Mouse (Mus musculus): ENCODE results near the gene Zfp69.

Gene Zfp69

DNA sequence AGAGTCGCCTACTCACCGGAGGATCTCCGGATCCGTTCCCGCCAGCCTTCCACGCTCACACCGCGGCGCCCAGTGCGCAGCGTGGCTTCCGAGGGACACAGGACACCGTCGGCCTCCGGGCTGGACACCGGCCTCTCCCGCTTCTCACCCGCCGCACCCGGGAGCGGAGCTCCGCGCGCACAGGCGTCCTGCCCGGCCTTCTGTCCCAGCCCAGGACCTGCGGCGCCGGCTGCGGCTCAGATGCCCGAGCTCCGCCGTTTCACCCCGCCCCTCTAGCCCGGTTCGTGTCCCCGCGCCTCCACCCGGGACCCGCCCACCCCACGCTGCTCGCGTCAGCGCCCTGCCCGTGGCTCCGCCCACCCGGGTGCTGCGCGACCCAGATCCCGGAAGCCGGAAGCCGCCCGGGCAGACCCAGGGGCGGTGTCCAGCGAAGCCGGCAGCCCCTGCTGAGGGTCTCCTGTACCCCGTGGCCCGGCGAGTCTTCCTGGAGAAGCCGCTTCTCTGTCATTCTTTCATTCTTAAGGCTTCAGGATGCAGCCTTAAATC is at the start of gene Zfp69:
Gene Zfp69, minus strand, starts transcription at position 272 of the 546 bp plus-strand sequence.
- DNase-seq: peak; percentile 88

DNA sequence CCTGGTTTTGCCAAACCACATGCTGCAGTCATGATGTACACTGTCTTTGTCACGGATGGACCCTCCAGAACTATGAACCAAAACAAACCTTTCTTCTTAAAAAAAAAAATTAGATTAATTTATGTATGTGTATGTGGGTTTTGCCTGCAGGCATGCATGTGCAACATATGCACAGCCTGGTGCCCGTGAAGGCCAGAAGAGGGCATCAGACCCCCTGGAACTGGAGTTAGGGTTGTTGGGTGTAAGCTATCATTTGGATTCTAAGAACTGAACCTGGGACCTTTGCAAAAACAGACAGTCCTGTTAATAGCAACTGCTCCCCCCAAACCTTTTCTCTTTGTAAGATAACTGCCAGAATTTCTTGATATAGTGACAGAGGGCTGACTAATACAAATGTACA is 49.5 kb upstream of the Zfp69 start:
- DNase-seq: no peak

DNA sequence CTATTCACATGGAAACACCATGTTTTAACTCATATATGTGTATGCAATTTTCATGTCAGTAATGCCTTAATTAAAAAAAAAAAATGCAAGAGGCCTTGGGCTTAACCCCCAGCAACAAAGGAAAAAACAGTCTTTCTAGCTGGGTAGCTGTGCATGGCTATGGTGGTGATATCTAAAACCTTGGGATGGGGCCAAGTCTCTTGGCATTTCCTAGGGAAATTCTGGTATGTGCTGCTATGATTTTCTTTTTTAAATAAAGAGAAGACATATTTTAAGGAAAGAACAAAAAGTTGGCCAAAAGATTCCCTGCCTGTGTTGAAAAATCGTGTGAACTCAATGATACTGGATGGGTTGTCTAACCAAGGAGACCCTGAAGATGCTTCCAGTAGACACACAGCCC is 44.4 kb upstream of the Zfp69 start:
- DNase-seq: no peak

DNA sequence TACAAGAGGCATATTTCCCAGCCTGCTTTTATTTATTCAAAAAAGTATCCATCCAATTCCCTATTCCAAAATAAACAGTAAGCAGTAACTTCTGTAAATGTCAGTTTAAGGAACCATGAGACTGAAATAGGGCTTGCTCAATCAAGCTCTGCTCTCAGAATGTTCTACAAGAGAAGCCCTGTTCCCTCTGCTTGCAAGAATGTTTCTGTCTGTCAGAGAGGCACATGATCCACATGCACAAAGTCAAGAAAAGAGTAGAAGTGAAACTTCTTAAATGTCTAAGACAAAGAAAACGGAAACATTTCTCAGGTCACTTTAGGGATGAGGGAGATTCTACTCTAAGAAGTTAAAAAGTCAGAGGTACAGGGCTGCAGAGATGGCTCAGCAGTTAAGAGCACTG is 41.5 kb upstream of the Zfp69 start:
- DNase-seq: no peak

DNA sequence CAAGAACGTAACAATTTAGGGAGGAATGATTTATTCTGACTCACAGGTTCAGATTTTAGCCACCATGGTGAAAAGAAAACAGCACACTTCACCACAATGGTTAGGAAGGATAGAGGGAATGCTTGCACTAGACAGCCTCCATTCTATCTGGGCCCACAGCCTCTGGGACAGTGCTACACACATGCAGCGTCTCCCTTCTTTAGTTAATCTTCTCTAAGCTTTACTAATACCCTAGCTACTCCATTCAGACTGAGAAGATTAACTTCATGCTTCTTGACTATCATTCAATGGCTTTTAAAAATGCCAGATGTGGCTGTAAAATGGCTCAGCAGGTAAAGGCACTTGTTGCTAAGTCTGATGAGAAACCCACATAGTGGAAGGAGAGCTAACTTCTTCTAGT is 40.8 kb upstream of the Zfp69 start:
- DNase-seq: no peak

DNA sequence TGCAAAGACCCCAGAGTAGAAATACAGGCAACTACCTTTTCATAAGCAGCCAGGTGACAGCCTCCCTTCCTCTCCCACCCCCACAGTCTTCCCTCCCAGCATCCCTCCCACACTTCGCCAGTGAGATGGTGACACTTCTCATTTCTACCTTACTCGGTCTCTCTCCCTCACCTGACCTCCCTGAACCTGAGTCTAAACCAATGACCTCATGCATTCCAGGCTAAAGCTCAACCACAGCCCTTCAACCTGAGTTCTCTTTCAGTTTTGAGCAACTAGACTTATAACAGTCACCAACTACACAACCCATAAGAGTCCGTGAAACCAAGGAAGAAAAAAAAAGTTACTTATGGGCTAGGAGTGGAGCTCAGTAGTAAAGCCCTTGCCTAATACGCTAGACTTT is 35.8 kb upstream of the Zfp69 start:
- no peak for DNase-seq

DNA sequence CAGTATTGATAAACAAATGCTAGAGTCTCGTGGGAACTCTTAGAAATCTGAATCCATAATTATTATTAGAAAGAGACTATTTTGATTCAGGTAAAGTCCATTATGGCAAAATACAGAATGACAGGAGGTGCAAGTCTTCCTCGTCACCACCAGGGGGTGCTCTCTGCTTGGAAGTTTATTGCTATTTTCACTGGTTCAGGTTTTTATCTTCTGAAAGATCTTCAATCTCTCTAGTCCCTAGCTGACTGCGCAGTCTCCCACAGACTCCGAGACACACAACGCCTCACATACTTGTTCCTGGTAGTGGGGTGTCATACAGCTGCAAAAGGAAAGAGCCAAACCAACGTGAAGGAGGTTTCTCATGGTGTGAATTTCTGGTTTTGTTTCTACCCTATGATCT is 34.9 kb upstream of the Zfp69 start:
- DNase-seq: peak; percentile 48

DNA sequence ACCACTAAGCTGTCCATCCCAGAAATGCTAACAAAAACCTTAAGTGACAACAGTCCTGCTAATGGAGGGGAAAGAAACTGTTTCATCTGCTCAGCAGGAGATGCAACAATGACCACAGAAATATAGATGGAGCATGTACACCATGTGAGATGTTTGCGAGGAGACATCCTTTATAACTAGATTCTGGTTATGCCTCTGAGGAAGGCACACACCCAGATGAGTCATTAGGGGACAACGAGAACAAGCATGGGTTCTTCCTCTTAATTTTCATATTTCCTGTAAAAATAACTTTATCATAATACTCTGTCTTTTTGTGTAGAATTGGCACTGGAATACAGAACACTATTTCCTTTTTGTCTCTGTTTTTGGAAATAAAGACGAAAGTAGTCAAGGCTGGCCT is 26.7 kb upstream of the Zfp69 start:
- no peak for DNase-seq

DNA sequence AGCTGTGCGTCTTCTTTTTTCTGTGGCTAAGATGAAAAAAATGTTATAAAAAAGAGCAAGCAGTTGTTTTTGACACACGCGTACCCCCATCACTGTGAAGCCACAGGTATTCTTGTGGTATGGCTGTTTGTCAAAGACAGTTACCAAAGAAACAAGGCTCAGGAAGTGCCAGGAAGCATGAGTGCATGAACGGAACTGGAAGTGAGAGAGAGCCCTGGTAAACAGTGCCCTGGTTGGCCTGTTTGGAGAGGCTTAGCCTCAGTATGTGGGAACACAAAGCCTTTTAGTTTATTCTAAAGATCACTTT is 23.9 kb upstream of the Zfp69 start:
- DNase-seq: no peak

DNA sequence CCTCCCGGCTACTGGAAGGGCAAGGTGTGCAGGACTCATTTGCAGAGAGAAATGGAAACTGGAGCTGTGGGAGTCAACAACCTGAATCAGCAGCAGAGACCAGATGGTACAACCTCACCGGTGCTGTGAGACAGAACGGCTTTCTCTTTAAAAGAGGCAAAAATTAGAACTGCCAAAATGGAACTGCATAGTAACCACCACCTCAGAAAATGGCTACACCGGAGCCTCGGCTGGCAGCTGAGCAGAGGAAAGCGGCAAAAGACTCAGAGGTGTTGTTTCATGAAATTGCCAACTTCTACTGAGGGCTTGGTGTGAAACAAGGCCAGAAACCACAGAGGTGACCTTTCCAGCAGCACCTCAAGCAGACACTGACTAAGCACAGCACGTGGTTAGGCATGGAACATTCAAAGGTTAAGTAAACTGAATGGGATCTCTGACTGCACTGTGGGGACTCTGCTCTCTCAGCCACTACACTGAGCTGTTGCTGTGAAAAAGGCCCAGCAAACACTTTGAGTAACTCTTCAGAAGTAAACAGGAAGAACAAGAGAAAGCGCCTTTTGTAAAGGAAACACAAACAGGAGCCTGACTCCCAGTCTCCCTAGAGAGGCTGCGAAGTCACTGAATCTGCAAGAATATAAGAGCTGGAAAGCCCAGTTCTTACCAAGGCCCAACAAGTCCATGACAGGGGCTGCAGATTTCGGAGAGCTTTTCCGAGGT is 23.4 kb upstream of the Zfp69 start:
- DNase-seq: peak; percentile 52

DNA sequence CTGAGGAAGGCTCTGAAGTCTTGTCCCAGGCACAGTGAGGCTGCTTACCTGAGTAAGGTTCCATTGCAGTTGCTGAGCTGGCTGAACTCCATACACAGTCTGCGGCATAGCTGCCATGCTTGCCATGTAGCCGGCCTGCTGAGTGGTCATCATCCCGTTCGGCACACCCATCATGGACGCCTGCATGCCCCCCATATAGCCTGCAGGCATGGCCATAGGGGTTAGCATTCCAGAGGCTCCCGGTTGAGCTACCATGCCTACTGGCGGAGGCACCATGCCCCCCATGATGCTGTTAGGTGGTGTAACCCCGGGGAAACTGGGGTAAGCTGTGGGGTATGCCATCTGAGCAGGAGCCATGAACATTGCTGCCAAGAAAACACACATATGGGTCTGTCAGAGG is 20.3 kb upstream of the Zfp69 start:
- no peak for DNase-seq

DNA sequence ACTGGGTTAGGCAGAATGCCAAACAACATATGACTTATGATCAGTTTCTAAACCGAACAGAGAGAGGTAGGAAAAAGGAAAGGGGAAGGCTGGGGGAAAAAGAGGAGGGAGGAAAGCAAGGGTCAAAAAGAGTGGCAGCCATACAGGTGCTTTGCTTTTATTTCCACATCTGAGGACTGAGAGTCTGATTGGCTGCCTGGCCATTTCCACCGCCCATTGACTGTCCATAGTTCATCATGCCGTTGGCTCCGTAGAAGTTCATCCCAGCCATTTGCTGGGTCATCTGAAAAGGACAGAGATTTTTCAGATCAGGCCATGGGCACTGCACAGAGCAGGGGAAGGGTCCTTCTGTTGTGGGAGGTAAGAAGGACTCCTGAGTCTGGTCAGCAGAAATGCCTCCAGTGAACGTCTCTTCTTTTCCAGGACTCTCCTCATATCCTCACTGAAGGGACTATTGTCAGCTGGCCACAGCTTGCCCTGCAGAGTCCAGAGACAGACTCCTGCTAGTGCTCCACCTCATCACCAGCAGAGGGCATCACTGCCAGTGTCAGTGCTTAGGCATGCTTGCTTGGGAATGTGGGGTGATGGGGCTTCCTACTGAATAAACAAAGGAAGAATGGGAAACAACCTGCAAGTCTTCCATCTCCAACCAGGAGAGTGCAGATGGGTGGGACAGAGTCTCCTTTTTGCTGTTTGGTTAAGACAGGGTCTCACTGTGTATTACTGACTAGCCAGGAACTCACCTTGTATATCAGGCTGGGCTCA is 18.1 kb upstream of the Zfp69 start:
- peak; percentile 46 for DNase-seq

DNA sequence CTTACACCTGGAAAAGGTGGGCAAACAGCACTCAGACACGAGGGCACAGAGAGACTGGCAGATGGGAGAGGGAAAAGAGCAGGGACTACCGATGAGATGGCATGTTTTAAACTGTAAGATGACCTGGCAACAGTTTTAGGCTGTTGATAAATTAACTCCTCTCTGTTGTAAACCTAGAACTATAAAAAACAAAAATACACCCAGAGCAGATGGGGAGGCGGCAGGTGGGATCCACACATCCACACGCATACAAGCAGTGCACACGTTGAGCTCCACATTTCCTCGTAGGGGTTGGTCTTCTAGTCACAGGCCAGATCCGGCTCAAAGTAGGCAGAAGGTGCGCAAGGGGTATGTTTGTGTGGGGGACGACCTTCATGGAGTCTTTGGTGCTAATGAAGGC is 17.0 kb upstream of the Zfp69 start:
- DNase-seq: no peak

DNA sequence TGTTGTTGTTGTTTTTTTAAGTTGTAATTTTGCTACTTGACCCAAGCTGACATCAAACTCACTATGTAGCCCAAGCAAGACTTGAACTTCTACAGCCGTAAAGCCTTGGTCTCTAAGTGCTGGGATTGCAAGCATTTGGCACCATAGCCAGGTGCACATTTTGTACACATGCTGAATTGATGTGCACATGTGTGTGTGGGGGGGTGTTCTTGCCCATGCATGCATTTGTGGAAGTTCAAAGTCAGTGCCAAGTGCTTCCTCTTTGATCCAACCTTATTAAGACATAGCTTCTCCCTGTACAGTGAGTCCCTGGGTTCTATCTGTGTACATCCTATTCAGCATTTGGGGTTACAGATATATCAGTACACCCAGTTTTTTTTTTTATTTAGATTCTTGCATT is 4.1 kb upstream of the Zfp69 start:
- DNase-seq: no peak

DNA sequence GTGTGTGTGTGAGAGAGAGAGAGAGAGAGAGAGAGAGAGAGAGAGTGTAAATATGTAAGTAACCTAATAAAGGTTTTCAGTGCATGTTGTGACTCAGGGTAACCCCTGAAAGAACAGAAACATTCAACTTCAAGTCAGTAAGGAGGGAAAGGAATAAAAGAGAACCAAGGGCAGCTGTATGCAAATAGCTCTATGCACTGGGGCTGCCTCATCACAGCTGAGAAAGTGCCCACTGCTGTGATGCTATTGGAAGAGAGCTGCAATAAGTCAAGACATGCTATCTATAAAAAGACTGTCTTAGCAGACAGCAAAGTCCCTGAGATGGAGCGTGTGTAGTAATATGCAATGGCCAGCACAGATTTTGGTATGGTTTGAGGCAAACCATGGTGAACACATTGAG is 2.2 kb upstream of the Zfp69 start:
- no peak for DNase-seq

DNA sequence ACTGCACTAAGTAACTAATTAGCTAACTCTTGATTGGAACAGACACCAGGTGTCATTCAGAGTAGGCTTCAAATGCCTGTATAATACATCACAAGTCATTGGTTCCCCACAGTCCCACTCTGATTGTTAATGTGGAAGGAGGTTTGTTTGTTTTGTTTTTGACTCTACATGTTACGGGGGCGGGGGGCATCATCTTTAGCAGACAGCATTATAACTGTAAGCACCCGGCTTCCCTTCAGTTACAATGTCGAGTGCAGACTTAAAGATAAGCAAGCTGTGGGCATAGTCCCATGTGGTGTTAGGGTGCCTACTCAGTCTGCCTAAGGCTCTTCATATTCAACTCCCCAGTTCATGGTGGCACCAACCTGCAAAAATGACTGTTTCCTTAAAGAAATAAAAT is 1.5 kb upstream of the Zfp69 start:
- no peak for DNase-seq

DNA sequence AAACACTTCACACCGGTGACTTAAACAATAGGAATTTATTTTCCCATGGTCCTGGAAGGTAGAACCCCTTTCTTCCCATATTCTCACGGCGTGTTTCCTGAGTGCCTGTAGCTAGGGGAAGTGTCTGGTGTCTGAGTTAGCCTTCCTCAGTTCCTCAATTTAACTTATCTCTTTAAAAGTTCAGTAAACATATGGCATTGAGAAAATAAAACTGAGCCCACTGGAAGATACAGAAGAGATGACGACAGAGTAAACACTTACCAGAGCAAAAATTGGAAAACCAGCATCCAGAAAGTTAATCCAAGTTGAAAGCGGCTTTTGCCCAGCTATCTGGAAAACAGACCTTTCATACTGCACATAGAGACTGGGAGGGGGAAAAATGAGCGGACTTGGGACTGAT is 664 bp upstream of the Zfp69 start:
- no peak for DNase-seq

DNA sequence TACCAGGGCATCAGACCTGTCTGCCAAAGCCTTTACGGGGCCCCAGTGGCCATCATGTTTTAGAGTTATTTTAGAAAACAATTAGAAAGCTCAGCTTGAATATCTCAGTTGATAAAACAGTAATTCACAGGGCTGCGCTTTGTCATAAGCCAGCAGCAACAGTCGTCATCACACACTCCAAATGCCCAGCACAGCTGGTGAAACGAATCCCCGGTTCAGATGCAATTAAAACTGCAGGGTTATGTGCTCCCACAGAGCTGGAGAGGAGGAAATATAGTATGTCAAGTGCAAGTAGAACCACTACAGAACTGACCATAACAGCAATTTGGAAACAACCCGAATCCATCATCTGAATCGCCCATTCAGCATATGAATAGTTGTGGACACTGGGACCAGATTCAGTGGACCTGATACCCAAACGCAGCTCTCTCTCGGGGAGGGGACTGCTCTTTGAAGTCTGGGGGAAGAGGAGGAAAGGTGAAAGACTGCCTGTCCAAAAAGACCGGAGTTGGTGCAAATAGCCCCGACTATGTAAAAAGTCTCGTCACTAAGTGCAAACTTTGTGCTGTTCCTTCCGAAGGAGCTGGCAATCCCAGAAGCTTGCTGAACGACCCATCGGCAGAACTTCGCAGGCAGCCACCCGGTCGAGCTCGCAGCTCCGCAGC is 604 bp downstream of the Zfp69 start:
- DNase-seq: no peak

DNA sequence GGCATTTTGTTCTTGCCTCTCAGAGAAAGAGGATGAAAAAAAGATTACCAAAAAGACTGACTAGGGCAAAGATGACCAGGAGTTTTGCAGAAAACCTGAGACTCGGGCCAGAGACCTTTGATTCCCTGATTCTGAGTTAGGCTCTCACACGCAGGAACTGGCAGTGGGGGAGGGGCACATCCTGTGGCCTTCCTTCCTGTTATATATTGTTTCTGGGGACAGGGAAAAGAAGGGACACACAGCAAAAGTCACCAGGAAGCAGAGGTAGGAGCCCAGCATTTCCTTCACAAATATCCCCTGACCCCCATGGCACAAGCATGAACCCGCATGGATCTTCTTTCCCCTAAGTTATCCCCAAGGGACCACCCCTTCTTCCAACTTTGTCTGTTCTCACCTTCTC is 2.6 kb downstream of the Zfp69 start:
- no peak for DNase-seq

DNA sequence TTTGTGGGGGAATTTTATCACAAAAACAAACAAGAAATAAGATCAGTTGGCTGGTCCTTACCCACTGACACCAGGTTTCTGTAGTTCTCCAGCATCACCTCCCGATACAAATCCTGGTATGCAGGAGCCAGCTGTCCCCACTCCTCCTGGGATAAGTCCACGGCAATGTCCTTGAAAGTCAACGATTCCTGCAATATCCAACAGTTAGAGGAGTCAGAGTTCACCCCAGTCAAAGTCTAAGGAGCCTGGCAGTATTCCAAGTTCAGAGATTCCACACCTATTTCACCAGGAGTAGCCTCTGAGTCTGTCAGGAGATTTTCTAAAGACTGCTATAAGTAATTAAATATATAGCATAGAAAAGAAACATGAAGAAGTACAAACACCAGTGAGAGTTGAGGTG is 16.5 kb downstream of the Zfp69 start:
- no peak for DNase-seq

DNA sequence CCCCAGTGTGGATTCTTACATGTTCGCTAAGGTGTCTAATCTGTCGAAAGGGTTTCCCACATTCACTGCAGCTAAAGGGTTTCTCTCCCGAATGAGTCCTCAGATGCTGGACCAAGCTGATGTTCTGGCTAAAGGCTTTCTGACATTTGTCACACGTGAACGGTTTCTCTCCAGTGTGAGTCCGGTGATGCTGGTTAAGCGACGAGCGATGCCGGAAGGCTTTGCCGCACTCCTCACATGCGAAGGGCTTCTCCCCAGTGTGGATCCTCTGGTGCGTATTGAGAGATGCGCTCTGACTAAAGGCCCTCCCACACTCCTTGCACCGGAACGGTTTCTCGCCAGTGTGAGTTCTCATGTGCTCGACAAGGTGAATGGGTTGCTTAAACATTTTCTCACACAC is 20.8 kb downstream of the Zfp69 start:
- DNase-seq: no peak

DNA sequence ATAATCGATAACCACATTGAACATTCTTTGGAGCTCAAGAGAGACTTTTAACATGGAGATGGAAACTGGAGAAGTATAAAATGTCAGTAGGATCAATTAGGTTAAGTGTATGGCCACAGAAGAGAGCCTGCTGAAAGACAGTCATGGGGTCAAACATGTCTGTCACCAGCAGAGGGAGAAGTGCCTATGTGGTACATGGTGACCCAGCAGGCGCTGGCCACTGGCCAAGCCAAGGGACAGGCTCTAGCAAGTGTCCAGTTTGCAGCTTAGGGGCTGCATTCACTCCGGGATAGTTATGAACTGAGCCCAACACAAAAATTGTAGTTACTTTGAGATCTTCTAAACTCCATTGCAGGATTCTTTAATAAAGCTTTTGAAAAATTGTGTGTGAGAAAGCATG is 22.8 kb downstream of the Zfp69 start:
- no peak for DNase-seq

DNA sequence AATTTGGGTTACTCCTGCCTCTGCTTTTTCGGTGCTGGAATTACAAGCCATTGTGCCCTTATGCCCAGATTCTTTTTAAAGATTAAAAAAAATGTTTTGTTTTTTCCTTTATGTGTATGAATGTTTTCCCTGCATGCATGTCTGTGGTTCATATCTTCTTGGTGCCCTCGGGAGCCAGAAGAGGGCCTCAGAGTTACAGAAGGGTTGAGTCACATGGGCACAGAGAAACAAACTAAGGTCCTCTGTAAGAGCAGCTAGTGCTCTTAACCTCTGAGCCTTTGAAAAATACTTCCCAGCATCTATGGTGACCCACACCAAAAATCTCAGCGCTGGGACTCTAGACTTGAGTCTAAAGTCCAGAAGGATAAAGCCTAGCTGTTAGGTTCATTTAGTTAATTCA is 26.1 kb downstream of the Zfp69 start:
- DNase-seq: peak; percentile 28

All from right cerebral cortex, adult 18-20 months (tissue).